Mouse (Mus musculus): ENCODE data around the gene BC004004. TPM values are rescaled to one million over a fixed set of nuclear protein-coding genes. Genes with fewer than 3 reads are reported as not detected.

Gene BC004004
- 10 to 100 TPM; 65.6 to 75.6 TPM for total RNA-seq (2023)

GRCm38 (mm10) chr17:29268682-29269348 is at the start of gene BC004004:
Gene BC004004 (plus strand): TSS chr17:29268788.

GRCm38 (mm10) chr17:29237772-29238420 is 30.7 kb upstream of the BC004004 start, which contains the start of gene Cpne5:
Gene Cpne5 (minus strand): TSS chr17:29238167.

GRCm38 (mm10) chr17:29263840-29264633 is 4.6 kb upstream of the BC004004 start, which contains the start of gene Ppil1:
Gene Ppil1 (minus strand): TSS chr17:29264186.

GRCm38 (mm10) chr17:29317380-29317779 is 48.8 kb downstream of the BC004004 start, which contains the start of gene Pi16:
Gene Pi16 (plus strand): TSS chr17:29317680.

GRCm38 (mm10) chr17:29347645-29348256 is 79.2 kb downstream of the BC004004 start, which contains the start of gene Mtch1:
Gene Mtch1 (minus strand): TSS chr17:29347934.

GRCm38 (mm10) chr17:29360761-29361221 is 92.2 kb downstream of the BC004004 start, which contains the start of gene Fgd2:
Gene Fgd2 (plus strand): TSS chr17:29360914.

Other genes with a start within 250 kb of the BC004004 start
- gene Srsf3, start 236.2 kb upstream of the BC004004 start, total RNA-seq (2023), result 100 to 1,000 TPM; 252 to 277 TPM
- gene Cdkn1a, start 177.8 kb upstream of the BC004004 start, total RNA-seq (2023), result 10 to 100 TPM; 30.5 to 41.6 TPM
- 100 to 1,000 TPM; 223 to 233 TPM for gene Rab44, start 154.6 kb upstream of the BC004004 start, total RNA-seq (2023)
- under 1 TPM in 1 of 2 experiments, not detected in 1; 0.13 TPM for gene Cpne5, start 30.6 kb upstream of the BC004004 start, total RNA-seq (2023)
- 10 to 100 TPM; 18.7 to 23.7 TPM for gene Ppil1, start 4.6 kb upstream of the BC004004 start, total RNA-seq (2023)
- gene Pi16, start 48.9 kb downstream of the BC004004 start, total RNA-seq (2023), result 100 to 1,000 TPM; 206 to 208 TPM
- 10 to 100 TPM; 95.4 to 96.1 TPM for gene Mtch1, start 79.1 kb downstream of the BC004004 start, total RNA-seq (2023)
- 10 to 100 TPM; 36.6 to 46.9 TPM for gene Fgd2, start 92.1 kb downstream of the BC004004 start, total RNA-seq (2023)
- 100 to 1,000 TPM; 319 to 390 TPM for gene Pim1, start 222.0 kb downstream of the BC004004 start, total RNA-seq (2023)